Mouse (Mus musculus) megakaryocyte, adult 5-6 weeks (primary cell): ENCODE measurements around the gene Mlycd. TPM values are rescaled to one million over a fixed set of nuclear protein-coding genes. Genes with fewer than 3 reads are reported as not detected.

Experiments used
- ATAC-seq: 2 replicates; pipeline ENCODE4 v1.8.0; 2016; ENCODE audit warnings: mild to moderate bottlenecking, inconsistent platforms; ENCODE audit not compliant: poor library complexity, severe bottlenecking
- total RNA-seq, 2 experiments: library from RNA; stranded (forward) in 1 of 2; stranded (reverse) in 1 of 2; fragments of 153-499, 151-499 nt in 1 of 2; fragments of 221-1000, 200-1000 nt in 1 of 2; gene quantifications; 2 replicates each; pipeline versions ENCODE4 v1.2.3 to v1.2.4; 2015 to 2017

Gene Mlycd
- total RNA-seq, 2 experiments from 2014 or later = 5.4 to 7.5 TPM

GRCm38 (mm10) chr8:119430250-119430649 is 35.6 kb downstream of the Mlycd start:
- no peak for ATAC-seq

- ATAC-seq = no peak
Observed at GRCm38 (mm10) chr8:119430690-119431089, 36.0 kb downstream of the Mlycd start.

- ATAC-seq = no peak
Observed at GRCm38 (mm10) chr8:119432372-119432771, 37.7 kb downstream of the Mlycd start.

- no peak for ATAC-seq
Observed at GRCm38 (mm10) chr8:119433582-119434174, 39.0 kb downstream of the Mlycd start, which contains the start of gene Osgin1. Gene Osgin1, plus strand, starts transcription at chr8:119434124.

GRCm38 (mm10) chr8:119434569-119434968 is 39.9 kb downstream of the Mlycd start:
- ATAC-seq = no peak

- ATAC-seq = no peak
Observed at GRCm38 (mm10) chr8:119435527-119435926, 40.8 kb downstream of the Mlycd start.

GRCm38 (mm10) chr8:119436331-119436730 is 41.7 kb downstream of the Mlycd start:
- peak; percentile 4; the same call in 1 of the 2 replicates for ATAC-seq

- peak; percentile 86 for ATAC-seq
Observed at GRCm38 (mm10) chr8:119436933-119437332, 42.3 kb downstream of the Mlycd start.

- ATAC-seq = peak; percentile 3; the same call in 1 of the 2 replicates
Observed at GRCm38 (mm10) chr8:119437506-119437905, 42.8 kb downstream of the Mlycd start.

GRCm38 (mm10) chr8:119438876-119439275 is 44.2 kb downstream of the Mlycd start:
- no peak for ATAC-seq

- ATAC-seq = no peak
Observed at GRCm38 (mm10) chr8:119439424-119439823, 44.7 kb downstream of the Mlycd start.

- no peak for ATAC-seq
Observed at GRCm38 (mm10) chr8:119439893-119440249, 45.2 kb downstream of the Mlycd start.

GRCm38 (mm10) chr8:119440250-119440951 is 45.7 kb downstream of the Mlycd start:
- peak; percentile 20 for ATAC-seq

GRCm38 (mm10) chr8:119440952-119441270 is 46.2 kb downstream of the Mlycd start:
- ATAC-seq = no peak

GRCm38 (mm10) chr8:119442013-119442412 is 47.3 kb downstream of the Mlycd start:
- ATAC-seq = peak; percentile 53

- no peak for ATAC-seq
Observed at GRCm38 (mm10) chr8:119442970-119443369, 48.3 kb downstream of the Mlycd start.

GRCm38 (mm10) chr8:119446211-119446989 is 51.7 kb downstream of the Mlycd start, which contains the start of gene Necab2:
Gene Necab2, plus strand, starts transcription at chr8:119446719.
- ATAC-seq = peak; percentile 48

- no peak for ATAC-seq
Observed at GRCm38 (mm10) chr8:119446990-119447780, 52.5 kb downstream of the Mlycd start.

- ATAC-seq = no peak
Observed at GRCm38 (mm10) chr8:119447781-119448170, 53.1 kb downstream of the Mlycd start.

- ATAC-seq = no peak
Observed at GRCm38 (mm10) chr8:119449627-119450026, 54.9 kb downstream of the Mlycd start.

- ATAC-seq = no peak
Observed at GRCm38 (mm10) chr8:119451131-119451530, 56.5 kb downstream of the Mlycd start.
